Mouse (Mus musculus) lung, postnatal 0 days (tissue): Measurements from ENCODE around the gene Panx3.

Experiments used
- CTCF ChIP-seq: IDR thresholded peaks from 2 replicates; pipeline ENCODE4 v1.5.1; 2016; ENCODE audit warnings: antibody characterized with exemption, mild to moderate bottlenecking
- EP300 ChIP-seq: IDR thresholded peaks from 2 replicates; pipeline ENCODE4 v1.6.1; 2016; ENCODE audit warnings: antibody characterized with exemption, mild to moderate bottlenecking, control low read depth

GRCm38 (mm10) chr9:37628581-37628980, 40.5 kb downstream of the Panx3 start:
- TF ChIP-seq CTCF (no peak), EP300 (no peak)
